Mouse (Mus musculus) testis, adult 2 months (tissue): Measurements from ENCODE around the gene Fstl1. TPM values are rescaled to one million over a fixed set of nuclear protein-coding genes. Genes with fewer than 3 reads are reported as not detected.

Experiments used
- H3K27ac ChIP-seq: fragments of 200-500 bp; 2 replicates; pipeline ENCODE4 v1.5.1; 2012; ENCODE audit warnings: low read depth, low read length; ENCODE audit not compliant: control insufficient read depth, insufficient read depth
- H3K27me3 ChIP-seq: fragments of 200-500 bp; 2 replicates; pipeline ENCODE4 v1.6.1; 2012; ENCODE audit warnings: mild to moderate bottlenecking, low read length, moderate library complexity; ENCODE audit not compliant: control insufficient read depth, insufficient read depth
- H3K36me3 ChIP-seq: fragments of 200-500 bp; 2 replicates; pipeline ENCODE4 v1.6.1; 2012; ENCODE audit warnings: mild to moderate bottlenecking, low read length; ENCODE audit not compliant: control insufficient read depth, insufficient read depth
- H3K4me1 ChIP-seq: fragments of 200-500 bp; 2 replicates; pipeline ENCODE4 v1.6.1; 2012; ENCODE audit warnings: low read length; ENCODE audit not compliant: control insufficient read depth, insufficient read depth
- H3K4me3 ChIP-seq: fragments of 200-500 bp; 2 replicates; pipeline ENCODE4 v1.5.1; 2012; ENCODE audit warnings: low read depth, mild to moderate bottlenecking, low read length, moderate library complexity, mixed read lengths; ENCODE audit not compliant: control insufficient read depth
- CTCF ChIP-seq: fragments of 200-500 bp; IDR thresholded peaks from 2 replicates; pipeline ENCODE4 v1.5.1; 2012; ENCODE audit warnings: low read depth, mild to moderate bottlenecking, inconsistent platforms, low read length, moderate library complexity; ENCODE audit not compliant: control insufficient read depth, insufficient read depth, insufficient replicate concordance
- POLR2A ChIP-seq: fragments of 200-500 bp; IDR thresholded peaks from 2 replicates; pipeline ENCODE4 v1.6.1; 2012; ENCODE audit warnings: low read depth, mild to moderate bottlenecking, inconsistent platforms, low read length, moderate library complexity; ENCODE audit not compliant: control insufficient read depth
- polyA plus RNA-seq: library from polyadenylated mRNA; depleted of rRNA; stranded (reverse); fragments of >200 nt; gene quantifications from 2 replicates; pipeline ENCODE4 v1.2.3, GENCODE M21; 2012

Gene Fstl1
- polyA plus RNA-seq, 1 experiment, result 5.4 TPM

DNA sequence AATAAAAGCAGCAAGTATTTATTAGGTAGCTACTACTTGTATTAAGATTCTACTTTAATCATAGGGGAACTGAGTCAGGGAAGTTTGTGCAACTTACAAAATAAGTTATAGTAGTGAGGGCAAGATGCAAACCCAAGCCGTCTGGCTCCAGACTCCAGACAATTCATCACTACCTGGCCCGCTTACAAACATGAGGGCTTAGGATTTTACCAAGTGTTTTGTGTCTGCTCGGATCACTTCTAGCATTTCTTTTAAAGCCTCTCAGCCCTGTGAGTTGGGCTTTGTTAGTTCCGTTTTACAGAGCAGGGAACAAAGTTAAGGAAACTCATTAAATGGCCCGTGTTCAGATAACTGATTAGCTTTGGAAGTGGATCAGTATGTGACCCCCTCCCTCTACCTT lies 1.9 kb downstream of the Fstl1 start:
- Histone ChIP-seq H3K27ac (no peak overlapping the region), H3K4me1 (0 out of 2 replicates have a peak, but pooled peaks cover 2% of the 10 kb centered on the region), H3K4me3 (no peak overlapping the region), H3K36me3 (no peaks in the 10 kb centered on the region), H3K27me3 (no peaks in the 10 kb centered on the region; the same call in 1 of the 2 replicates)
- TF ChIP-seq POLR2A, result no peak
- TF ChIP-seq CTCF, result no peak

DNA sequence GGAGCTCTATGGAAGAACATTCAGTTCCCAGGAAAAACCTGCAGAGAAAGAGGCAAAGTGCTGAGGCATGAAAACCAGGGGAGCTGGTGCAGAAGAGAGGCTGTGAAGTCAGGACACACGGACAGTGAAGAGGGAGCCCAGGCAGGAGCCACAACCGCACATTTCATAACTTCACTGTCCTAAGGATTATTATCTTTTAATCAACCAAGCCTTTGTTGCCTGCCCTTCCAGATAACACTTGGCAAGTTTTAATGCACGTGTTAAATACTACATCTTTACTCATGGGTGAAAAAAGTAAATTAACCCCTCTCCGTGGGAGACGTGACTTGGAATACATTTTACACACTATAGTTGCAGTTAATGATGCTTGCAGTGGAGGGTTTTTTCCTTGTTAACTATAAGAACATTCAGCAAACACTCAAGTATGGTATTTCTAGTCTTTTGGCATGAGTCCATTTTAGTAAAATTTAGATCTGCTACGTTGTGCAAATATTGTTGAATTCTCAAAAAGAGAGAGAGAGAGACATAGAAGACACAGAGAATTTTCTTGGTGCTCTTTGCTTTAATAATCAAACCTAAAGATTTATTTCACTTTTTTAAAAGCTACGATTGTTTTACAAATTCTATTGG lies 3.1 kb downstream of the Fstl1 start:
- H3K36me3 ChIP-seq, result no peaks in the 10 kb centered on the region
- H3K27ac ChIP-seq, result no peak overlapping the region
- H3K4me1 ChIP-seq, result 0 out of 2 replicates have a peak, but pooled peaks cover 2% of the 10 kb centered on the region
- TF ChIP-seq POLR2A (no peak), CTCF (no peak)
- H3K27me3 ChIP-seq, result no peaks in the 10 kb centered on the region; the same call in 1 of the 2 replicates
- no peak overlapping the region for H3K4me3 ChIP-seq

DNA sequence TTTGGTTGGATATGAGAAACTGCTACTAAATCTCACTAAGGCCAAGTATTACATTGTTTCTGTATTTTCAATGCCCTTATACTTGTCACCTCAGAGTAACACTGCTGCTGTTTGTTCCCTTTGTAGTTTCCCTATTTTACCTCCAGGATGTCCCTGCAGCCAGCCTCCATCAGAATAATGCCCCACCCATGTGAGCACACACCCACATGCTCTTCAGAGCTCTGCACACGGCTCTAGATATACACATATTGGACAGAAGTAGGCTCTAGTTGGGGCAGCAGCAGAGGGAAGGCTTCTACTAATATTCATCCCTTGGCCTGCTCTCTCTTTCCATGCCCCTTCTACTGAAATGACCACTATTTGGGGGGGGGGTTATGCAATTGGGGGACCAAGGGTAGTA lies 3.7 kb downstream of the Fstl1 start:
- Histone ChIP-seq H3K27me3 (no peaks in the 10 kb centered on the region; the same call in 1 of the 2 replicates), H3K4me1 (0 out of 2 replicates have a peak, but pooled peaks cover 2% of the 10 kb centered on the region), H3K4me3 (no peak overlapping the region), H3K36me3 (no peaks in the 10 kb centered on the region), H3K27ac (no peak overlapping the region)
- TF ChIP-seq POLR2A, result no peak
- no peak for TF ChIP-seq CTCF

DNA sequence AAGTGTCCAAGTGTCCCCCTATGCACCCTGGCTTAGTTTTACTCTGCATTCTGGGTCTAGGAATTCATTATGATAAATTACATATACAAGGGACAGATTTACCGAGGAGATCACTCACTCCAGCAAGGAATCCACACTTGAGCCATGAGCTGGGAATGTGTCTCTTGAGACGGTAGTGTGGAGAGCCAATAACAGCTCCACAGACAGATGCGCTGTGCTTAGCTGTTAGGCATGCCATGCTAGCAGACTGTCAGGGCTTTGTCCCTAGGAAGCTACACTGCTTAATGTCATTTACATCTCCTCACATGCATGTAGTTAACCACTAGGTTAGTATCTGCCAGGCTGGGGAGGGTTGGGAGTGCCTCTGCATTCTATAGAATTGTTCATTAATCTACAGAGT lies 4.2 kb downstream of the Fstl1 start:
- no peak overlapping the region for H3K4me3 ChIP-seq
- H3K27me3 ChIP-seq, result no peaks in the 10 kb centered on the region; the same call in 1 of the 2 replicates
- H3K4me1 ChIP-seq, result 0 out of 2 replicates have a peak, but pooled peaks cover 2% of the 10 kb centered on the region
- TF ChIP-seq CTCF (no peak), POLR2A (no peak)
- no peak overlapping the region for H3K27ac ChIP-seq
- no peaks in the 10 kb centered on the region for H3K36me3 ChIP-seq

DNA sequence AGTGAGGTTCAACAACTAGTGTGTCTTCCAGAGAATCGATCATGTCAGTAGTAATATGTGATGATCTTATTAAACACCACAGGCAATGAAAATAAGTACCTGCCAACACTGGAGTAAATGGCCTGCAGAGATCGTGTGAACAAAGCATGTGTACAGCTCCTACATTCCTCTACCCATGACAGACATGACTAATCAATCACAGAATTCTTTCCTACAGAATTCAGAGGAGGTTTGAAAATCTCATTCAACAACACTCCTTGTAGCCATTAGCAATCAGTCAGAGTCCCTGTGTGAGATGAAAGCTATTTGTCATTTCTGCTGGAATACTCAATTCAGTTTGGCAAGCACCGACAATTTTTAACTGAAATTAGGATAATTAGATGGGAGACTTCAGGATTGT lies 7.9 kb downstream of the Fstl1 start:
- Histone ChIP-seq H3K36me3 (no peaks in the 10 kb centered on the region), H3K27me3 (no peaks in the 10 kb centered on the region), H3K4me1 (0 out of 2 replicates have a peak, but pooled peaks cover 2% of the 10 kb centered on the region), H3K27ac (no peak overlapping the region), H3K4me3 (no peak overlapping the region)
- TF ChIP-seq CTCF, result no peak
- no peak for TF ChIP-seq POLR2A

DNA sequence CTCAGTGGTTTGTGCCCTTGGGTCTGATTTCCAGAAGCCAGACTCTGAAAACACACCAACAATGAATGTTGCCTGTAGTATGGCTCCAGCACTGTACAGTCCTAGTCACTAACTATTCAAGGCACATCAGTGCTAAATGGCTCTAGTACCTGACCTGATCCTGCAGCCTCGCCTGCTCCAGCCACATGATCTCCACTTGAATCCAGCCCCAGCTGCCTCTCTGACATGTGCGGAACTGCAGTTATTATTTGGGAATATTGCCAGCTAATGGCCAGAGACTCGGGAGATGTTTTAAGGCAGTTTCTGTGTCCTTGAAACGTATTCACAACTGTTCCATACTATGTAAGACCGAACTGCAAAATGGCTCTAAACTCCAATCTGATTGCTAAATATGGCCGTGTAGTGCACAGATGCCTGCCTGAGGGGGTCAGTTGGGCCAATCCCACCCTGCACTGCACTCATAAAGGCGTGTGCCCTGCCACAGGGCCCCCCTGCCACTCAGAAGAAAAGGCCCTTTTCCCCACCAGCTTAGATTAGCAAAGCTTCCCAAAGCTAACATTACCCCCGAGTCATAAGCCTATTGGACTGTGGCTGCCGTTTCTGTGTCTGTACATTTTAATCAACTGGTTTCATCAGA lies 11.0 kb downstream of the Fstl1 start:
- H3K27ac ChIP-seq, result peak overlapping the region; percentile 57
- no peaks in the 10 kb centered on the region for H3K27me3 ChIP-seq
- H3K36me3 ChIP-seq, result no peaks in the 10 kb centered on the region
- no peak overlapping the region for H3K4me3 ChIP-seq
- no peak for TF ChIP-seq POLR2A
- TF ChIP-seq CTCF, result no peak
- no peaks in the 10 kb centered on the region for H3K4me1 ChIP-seq

DNA sequence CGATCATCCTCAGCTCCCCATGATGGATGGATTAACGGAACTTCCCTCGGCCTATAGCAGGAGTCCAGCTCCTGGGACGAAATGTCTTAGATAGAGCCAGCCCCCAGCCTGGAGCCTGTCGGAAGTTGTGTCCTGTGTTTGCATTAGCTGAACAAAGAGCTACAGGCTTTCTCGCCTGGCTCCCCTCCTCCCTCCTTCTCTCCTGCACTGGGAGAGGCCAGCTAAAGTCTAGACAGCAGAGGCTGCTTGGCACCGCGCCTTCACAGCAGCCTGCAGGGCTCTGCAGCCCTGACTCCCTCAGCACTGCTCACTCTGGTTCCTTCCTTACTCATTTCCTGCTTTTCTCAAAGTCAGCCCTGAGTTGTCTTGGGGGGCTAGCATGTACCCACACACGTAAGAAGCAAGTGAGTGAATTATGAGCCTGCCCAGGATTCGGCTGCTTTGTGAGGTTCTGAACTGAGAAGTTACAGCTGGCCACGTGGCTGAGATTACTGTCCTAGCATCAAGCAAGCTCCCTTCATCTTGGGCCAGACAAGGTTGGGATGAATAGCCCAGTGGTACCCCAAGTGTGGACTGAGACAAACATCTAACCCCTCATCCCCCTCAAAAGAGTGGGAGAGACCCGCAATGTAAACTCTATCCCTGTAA lies 11.8 kb downstream of the Fstl1 start:
- TF ChIP-seq POLR2A, result no peak
- no peak for TF ChIP-seq CTCF
- no peaks in the 10 kb centered on the region for H3K27me3 ChIP-seq
- peak overlapping the region; percentile 73 for H3K27ac ChIP-seq
- no peaks in the 10 kb centered on the region for H3K4me1 ChIP-seq
- no peaks in the 10 kb centered on the region for H3K36me3 ChIP-seq
- no peak overlapping the region for H3K4me3 ChIP-seq
